Mouse (Mus musculus) T-helper 2 cell (primary cell): ENCODE measurements around the gene Icam2.
"Not testable (repeated sequence)": the region's sequence is repeated elsewhere in the genome, so short reads cannot be mapped to it uniquely, and the experiment has no call there.

Experiments
- in situ Hi-C: fragments of 300-600 bp; cut with MboI, MseI; formaldehyde crosslinking; loops from one replicate; pipeline ENCODE4 v1.15.1; 2025; ENCODE audit warnings: high pct_unique_total_duplicates

The Icam2 gene

DNA sequence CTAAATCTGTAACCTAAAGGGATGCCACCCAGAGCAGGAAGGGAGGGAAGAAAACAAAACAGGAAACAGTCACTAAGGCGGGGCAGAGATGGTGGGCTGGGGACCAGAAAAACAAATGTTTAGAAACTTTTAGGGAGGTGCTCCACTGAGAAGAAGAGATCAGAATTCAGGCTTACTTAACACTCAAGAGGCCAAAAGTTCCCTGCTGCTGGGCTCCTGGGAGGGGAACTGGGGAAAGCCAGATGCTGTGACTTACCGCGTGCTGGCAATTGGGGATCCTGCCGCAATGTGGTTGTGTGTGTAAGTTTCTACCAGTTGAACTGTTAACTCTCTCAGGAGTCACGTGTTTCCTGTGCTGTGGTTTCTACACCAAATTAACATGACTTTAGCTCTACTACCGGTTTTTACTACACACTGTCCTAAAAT, at the start of gene Icam2:
TSS of gene Icam2 (minus strand) at position 285 of the 426 bp plus-strand sequence.
- in situ Hi-C loops: no loop called here

DNA sequence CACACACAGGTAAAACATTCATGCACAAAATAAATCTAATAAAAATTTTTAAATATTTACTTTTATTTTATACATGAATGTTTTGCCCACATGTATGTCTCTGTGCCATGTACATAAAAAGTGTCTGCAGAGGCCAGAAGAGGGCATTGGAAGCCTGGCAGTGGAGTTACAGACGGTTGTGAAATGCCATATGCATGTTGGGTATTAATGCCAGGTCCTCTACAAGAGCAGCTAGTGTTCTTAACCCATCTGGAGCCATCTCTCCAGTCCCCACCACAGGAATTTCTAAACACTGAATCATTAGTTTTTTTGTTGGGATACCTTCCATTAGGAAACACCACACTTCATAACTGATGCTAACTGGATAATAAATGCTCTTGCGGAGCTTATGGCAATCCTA, 49.7 kb upstream of the Icam2 start:
- in situ Hi-C loops: no loop called here

DNA sequence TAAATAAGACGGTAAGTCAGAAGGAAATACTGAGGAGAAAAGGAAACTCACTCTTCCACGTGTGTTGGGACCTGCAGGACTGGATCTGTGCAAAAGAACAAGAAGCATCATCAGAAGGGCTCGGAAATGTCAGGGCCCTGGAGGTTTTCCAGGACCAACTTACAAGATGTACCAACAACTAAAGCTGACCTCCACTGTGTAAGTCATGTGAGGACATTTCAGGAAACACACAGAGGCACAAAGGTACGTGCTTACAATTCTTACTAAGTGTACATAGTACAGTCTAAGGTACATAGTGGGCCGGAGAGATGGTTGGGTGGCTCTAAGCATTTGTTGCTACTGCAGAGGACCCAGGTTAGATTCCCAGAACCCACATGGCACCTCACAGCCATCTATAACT, 49.2 kb upstream of the Icam2 start:
- in situ Hi-C loops: no loop called here

DNA sequence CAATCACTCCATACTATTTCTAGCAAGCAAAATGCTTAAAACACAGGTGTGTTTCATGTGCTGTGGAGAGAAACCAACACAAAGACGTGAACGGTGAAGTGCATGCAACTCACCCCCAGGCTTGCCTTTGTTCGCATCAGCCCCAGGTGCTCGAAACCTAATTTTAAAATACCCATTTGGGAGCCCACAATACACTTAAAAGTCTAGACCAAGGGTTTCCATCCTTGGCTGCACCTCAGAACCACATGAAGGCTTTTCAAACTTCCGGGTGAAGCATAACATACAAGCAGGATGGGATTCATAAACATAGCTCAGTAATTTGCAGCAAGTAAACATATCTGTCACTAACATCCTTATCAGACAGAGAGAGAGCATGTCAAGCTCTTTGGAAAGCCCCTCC, 42.5 kb upstream of the Icam2 start:
- in situ Hi-C loops: no loop called here

DNA sequence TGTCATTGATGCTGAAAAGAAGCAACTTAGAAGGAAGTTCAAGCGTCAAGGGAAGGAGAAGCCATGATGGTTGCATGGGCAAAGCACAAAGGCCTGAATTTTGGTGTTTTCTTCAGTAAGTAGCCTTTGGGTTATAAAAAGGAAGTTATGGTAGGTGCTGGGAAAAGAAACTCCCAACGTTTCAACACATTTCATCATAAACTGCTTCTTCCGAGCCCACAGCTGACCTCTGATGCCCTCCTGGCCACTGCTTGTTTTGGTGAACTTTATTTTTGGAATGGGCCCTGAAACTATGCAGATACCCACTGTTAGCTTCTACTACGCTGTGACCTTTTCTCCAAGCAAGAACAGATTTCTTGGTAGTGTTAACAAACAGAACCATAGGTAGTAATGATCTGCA, 41.8 kb upstream of the Icam2 start:
- in situ Hi-C loops: no loop called here

DNA sequence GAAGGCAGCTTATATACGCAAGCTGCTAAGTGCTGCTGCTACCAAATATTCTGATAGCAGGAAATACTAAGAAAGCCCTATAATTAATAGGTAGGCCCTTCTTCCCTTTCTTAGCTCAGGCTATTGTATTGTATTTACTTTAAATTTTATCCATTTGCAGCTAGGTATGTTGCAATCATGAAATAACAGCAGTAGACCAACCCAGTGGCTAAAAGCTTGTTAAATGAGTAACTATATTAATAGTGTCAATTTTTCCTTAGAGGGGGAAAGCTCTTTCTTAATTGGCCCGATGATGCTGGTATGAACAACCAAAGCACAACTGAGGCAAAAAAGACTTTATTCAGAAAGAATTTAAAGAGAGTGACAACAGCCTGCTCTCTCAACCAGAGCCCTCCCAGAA, 40.7 kb upstream of the Icam2 start:
- in situ Hi-C loops: no loop called here

DNA sequence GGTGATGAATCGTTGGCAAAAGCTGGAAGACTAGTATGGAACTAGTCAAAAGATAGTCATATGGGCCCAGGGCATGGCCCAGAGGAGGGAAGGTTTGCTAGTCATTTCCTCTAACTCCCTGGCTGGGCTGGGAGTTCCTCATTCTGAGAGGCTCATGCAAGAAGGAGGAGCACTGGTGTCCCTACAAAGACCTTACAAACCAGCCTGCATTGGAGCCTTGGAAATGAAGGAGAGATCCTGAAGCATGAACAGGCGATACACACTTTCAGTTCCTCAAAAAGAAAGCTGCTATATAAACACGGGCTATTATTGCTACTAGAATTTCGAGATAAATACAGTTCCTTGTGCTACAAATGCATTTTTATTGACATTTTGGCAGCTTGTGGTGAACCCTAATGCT, 40.2 kb upstream of the Icam2 start:
- in situ Hi-C loops: no loop called here

DNA sequence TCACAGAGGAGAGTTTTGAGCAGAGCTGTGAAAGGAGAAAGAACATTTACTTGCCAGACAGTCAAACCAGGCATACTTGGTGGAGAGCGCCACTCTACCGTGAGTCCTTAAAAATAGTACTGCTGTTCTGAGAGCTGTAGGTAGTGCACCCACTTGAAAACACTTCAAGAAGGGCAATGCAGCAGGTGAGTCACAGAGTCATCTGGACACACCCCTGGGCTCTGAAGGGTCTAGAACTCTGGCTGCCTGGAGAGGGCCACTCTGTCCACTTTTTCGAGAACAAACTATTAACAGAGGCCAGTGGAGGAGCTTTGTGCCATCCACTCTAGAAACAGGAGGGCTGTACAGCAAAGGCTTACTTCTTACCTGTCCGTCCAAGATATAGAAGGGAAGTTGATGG, 38.6 kb upstream of the Icam2 start:
- in situ Hi-C loops: no loop called here

DNA sequence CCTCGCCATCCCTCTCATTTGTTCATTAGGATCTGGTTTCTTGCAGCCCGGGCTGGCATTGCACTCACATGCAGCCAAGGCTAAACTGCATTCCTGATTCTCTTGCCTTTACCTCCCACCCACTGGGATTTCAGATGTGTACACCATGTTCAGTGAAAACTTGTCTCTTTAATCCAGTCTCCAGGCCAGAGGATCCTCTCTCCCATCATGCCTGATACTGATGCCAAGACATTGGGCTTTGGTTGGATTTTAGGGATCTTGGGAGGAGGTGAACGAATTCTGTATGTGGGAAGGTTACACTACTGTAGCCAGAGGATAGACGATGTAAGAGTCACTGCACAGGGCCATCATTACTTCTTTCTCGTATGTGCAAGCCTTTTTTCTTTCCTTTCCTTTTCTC, 37.3 kb upstream of the Icam2 start:
- in situ Hi-C loops: no loop called here

DNA sequence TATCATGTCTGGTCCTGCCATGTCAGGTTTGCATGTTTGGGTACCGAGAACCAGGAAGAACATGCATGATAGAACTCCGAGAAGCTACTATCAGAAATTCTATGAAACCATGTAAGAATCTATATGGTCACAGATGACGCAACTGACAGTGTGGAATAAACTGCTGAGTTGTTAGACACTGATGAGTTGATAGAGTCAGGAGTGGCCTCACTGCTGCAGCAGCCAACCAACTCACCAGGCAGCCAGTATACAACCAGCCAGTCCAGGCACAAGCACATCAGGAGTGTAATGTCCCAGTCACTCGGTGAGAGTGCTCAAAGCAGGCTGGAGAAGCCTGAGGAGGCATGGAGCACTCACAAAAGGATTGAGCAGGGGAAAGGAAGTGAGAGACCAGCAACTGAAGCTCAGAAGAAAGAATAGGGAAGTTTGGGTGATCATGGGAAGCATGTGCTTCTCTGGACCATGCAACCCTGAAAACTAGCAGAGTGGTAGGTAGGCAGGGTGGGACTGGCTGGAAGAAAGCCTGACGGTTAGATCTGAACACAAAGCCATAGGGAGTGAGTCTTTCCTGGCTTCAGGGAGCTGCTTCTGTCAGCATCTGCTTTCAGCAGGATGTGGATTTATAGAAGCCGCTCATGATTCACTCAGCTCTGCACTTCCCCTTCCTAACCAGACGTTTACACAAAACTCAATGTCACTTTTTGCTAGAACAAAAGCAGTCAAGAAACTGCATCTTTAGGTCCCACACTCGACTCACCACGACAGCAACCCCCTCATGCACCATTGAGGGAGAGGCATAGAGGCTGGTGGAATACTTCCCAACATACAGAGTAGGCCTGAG, 31.6 kb upstream of the Icam2 start:
- in situ Hi-C loops: loop anchor here (5.0 kb wide), 2 partner anchors 73 to 213 kb away; no protein-coding TSS in a partner anchor

DNA sequence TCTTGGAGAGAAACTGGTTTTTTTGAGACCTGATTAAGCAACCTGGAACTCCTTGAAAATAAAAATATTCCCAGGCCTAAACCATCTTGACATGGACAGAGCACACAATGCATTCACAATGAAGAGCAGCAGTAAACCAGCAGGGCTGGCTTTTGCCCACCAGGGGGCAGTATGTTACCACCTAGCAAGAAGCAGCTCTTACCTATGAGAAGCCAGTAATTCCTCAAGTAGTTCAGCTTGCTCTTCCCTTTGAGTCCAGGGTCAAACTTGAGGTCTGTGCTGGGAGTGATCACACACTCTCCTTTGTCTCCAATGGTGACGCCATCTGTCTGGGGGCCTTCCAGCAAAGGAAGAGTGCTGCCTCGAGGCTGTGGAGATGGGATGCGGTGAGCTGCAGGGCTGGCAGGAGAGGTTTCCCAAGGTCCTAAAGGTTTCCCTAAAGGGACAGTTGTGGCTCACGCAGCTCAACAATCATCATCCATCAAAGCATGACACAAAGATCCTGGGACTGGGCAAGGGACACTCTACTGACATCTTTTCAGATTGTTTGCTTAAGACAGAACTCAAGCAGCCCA, 30.8 kb upstream of the Icam2 start:
- in situ Hi-C loops: loop anchor here (5.0 kb wide), 2 partner anchors 74 to 214 kb away; no protein-coding TSS in a partner anchor

DNA sequence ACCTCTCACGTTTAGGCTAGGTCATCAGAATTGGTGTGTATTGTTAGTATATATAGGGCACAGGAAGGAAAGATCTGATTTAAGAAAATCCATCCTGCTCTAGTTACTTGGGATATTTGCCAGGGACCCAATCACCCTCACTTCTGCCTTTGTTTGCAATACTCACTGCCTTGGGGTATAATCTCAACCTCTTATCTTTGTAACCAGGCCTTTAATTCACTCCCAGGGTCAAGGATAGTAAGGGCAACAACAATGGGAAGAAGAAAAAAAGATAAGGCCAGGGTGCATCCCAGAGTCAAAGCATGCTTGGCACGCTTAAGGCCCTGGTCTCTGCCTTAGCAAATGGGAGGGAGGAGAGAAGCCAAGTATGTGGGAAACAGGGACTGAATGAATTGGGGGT, 30.0 kb upstream of the Icam2 start:
- in situ Hi-C loops: loop anchor here (5.0 kb wide), 2 partner anchors 74 to 214 kb away; no protein-coding TSS in a partner anchor

DNA sequence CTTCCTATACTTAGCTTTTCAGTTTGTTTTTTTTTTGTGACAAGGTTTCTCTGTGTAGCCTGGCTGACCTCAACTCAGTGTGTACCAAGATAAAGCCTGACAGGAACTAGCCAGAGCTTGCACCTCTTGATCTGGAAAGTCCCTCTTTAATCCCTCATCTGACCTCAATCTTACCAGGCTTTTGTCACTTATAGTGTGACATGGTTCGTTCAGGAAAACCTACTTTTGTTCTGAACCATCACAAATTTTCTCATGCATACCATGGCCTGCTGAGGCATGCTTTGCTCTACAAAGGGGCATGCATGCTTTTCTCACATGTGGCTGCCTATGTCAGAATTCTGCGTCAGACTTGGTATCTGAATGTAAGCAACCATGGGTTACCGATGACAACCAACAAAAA, 28.5 kb upstream of the Icam2 start:
- in situ Hi-C loops: loop anchor here (5.0 kb wide), 2 partner anchors 76 to 216 kb away; no protein-coding TSS in a partner anchor

DNA sequence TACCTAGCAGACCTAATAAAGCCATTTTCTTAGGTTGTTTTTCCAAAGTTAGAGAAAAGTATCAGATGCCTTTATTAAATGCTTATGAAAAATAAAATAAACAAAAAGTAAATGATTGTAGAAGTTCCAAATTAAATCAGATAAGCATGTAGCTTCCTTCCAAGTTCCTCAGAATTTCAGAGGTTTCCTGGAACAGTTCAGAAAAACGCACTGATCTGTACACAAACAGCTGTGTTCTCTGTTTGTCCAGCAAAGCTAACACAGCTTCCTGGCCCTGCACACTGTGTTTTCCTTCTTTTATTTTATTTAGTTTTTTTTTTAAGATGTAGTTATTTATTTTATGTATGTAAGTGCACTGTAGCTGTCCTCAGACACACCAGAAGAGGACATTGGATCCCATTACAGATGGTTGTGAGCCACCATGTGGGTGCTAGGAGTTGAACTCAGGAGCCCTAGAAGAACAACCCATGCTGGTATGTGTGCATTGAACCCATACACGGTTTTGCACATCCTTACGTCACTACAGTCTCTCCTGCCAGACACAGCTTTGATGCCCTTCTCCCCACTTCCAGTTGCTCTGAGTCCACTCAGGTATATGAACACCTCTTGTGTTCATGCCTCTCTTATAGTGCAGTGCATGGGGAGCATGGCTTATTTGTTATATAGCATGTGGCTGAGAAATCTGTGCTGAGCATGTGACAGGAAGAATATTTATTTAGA, 24.9 kb upstream of the Icam2 start:
- in situ Hi-C loops: no loop called here

DNA sequence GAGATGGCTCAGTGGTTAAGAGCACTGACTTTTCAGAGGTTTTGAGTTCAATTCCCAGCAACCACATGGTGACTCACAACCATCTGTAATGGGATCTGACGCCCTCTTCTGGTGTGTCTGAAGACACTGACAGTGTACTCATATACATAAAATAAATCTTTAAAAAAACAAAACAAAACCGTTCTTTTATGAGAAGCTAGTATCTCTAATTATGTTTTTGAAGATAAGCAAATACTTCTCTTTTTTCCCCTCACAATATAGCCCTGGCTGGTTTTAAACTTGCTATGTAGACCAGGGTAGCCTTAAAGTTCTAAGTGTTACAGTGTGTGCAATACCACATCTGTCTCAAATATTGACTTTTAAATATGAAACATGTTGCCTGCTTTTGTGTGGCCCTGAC, 23.3 kb upstream of the Icam2 start:
- in situ Hi-C loops: no loop called here

DNA sequence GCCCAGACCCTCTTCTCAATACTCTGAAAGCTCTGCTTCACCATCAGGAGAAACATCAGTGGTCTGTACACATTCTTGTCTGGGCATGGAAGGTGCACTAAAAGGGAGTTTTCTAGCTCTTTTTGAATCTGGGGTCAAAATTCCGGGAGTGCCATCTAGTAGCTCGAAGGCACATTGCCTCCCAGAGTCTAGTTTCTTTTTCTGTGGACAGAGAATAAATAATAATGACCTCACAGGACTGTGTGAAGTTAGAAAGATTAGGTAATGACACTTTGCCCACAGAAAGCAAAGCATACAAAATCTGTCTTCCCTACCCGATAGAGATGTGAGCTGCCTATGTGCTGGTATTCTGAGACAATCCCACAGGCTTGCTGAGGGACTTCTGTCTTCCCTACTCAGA, 22.6 kb upstream of the Icam2 start:
- in situ Hi-C loops: no loop called here

DNA sequence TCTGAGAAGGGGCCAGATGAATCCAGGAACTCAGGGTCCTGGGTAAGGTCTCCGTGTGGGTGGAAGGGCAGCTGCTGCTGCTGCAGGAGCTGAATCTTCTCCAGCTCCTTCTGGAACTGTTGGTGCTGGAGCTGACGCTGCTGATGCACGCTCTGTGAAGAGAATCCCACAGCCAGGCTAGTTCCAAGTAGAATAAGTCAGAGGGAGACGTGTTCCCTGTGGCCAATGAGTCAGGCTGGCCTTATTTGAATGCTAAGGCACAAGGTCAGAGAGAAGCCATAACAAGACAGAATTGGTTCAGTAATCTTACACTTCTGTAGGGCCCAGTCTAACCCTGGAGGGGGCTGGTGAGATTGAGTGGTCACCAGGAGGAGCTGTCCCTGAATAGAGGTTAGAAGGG, 22.1 kb upstream of the Icam2 start:
- in situ Hi-C loops: no loop called here

DNA sequence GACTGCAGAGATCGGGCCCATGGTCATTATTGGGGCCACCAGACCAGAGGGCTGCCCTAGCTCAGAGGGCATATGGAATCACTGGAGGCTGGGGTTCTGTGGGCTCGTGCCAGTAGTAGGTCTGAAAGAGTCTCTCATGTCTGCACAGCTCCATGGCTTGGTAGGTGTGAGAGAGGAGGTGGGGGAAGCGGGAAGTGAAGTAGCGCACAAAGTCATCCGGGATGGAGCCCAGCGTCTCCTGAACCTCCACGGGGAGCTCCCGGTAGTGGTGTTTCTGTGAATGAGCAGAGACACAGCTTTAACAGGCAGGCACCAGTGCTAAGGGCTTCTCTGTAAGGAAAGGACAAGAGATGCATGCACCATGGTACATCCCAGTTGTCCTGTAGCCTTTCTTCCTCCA, 10.6 kb upstream of the Icam2 start:
- in situ Hi-C loops: no loop called here

DNA sequence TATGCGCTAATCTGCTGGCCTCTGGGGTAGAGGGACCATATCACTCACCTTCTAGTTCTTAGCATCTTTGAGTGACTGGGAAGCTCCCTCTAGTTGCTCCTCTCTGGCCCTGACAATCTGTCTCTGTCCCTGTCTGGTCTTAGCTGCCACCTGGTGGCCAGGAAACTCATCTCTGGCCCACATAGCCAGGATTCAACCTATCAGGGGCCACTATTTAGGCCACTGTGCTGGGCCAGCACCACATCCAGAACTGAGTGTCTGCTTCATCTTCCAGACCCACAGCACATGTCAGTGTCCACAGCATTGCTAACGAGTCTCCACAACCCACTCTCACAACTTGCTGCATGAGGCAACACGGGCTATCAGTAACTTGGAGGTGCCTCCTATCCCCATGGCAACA, 9.8 kb upstream of the Icam2 start:
- in situ Hi-C loops: no loop called here

DNA sequence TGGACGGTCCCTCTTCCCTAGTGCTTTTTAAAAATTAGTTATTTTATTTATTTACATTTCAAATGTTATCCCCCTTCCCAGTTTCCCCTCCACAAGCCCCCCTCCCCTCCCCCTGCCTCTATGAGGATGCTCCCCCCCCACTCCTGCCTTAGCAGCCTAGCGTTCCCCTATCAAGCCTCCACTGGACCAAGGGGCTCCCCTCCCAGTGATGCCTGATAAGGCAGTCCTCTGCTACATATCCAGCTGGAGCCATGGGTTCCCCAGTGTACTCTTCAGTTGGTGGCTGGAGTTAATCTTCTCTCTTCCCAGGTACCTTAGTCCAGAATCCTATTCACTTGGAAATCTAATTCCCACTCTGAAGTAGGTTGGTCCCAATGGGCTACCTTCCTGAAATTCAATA, 6.2 kb upstream of the Icam2 start:
- in situ Hi-C loops: not testable (repeated sequence)

DNA sequence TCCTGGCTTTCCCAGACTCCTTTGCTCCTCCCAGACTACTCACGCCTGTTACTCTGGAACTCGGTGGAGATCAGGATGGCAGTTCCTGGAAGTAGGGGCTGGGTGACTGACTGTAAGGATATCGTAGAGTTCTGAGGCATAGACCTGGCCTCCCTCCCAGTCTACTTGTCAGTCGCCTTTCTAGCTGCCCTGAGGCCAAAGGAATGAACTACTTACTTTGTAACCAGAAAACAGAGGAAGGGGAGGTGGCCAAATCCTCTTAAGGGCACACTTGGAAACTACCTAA, 5.4 kb upstream of the Icam2 start:
- in situ Hi-C loops: no loop called here

DNA sequence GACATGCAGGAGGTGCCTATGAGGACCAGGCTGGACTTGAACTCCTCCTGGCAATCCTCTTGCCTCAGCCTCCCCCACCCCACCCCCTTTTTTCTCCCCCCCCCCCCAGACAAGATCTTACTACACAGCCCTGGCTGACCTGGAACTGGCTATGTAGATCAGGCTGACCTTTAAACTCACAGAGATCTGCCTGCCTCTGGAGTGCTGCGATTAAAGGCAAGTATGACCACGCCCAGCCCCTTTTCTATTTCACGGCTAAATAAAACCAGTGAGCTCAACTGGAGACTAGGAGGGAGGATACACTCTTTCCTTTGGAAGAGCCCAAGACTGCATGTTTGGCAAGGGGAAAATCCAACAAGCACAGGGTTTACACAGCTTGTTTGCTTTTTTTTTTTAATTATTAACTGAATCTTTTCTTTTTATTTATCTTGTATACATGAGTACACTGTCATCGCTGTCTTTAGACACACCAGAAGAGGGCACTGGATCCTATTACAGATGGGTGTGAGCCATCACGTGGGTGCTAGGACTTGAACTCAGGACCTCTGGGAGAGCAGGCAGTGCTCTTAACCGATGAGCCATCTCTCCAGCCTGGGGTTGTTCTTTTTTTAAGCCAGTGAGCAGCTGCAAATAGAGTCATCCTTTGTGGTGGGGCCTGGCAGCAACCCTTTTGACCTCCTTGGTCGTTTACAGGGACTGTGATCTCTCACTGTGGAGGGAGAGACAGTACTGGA, 4.9 kb upstream of the Icam2 start:
- in situ Hi-C loops: no loop called here
